Mouse (Mus musculus): ENCODE results near the gene Ercc6.

The Ercc6 gene

GRCm38 (mm10) chr14:32513336-32514032, at the start of gene Ercc6:
Ercc6 (plus strand) TSS chr14:32513521.
- peak; percentile 97 for DNase-seq (ENCODE audit: extremely low spot score, low spot score)

- DNase-seq (ENCODE audit: extremely low spot score, low spot score), result peak; percentile 49
Observed at GRCm38 (mm10) chr14:32464601-32465505, 48.5 kb upstream of the Ercc6 start, which contains the start of gene Slc18a3. Slc18a3 (minus strand) TSS chr14:32464850.

- no peak for DNase-seq (ENCODE audit: extremely low spot score, low spot score)
Observed at GRCm38 (mm10) chr14:32465506-32465870, 47.8 kb upstream of the Ercc6 start.

- no peak for DNase-seq (ENCODE audit: extremely low spot score, low spot score)
Observed at GRCm38 (mm10) chr14:32465889-32466288, 47.4 kb upstream of the Ercc6 start, which contains the start of gene Chat. Chat (minus strand) TSS chr14:32465989.

- DNase-seq (ENCODE audit: extremely low spot score, low spot score), result peak; percentile 58
Observed at GRCm38 (mm10) chr14:32467606-32468005, 45.7 kb upstream of the Ercc6 start.

- peak; percentile 50 for DNase-seq (ENCODE audit: extremely low spot score, low spot score)
Observed at GRCm38 (mm10) chr14:32472996-32473395, 40.3 kb upstream of the Ercc6 start.

GRCm38 (mm10) chr14:32476559-32476958, 36.8 kb upstream of the Ercc6 start:
- no peak for DNase-seq (ENCODE audit: extremely low spot score, low spot score)

GRCm38 (mm10) chr14:32477581-32477980, 35.7 kb upstream of the Ercc6 start:
- DNase-seq (ENCODE audit: extremely low spot score, low spot score), result no peak

GRCm38 (mm10) chr14:32482061-32482460, 31.3 kb upstream of the Ercc6 start:
- no peak for DNase-seq (ENCODE audit: extremely low spot score, low spot score)

- no peak for DNase-seq (ENCODE audit: extremely low spot score, low spot score)
Observed at GRCm38 (mm10) chr14:32492521-32492920, 20.8 kb upstream of the Ercc6 start.

GRCm38 (mm10) chr14:32496115-32496850, 17.0 kb upstream of the Ercc6 start:
- no peak for DNase-seq (ENCODE audit: extremely low spot score, low spot score)

- no peak for DNase-seq (ENCODE audit: extremely low spot score, low spot score)
Observed at GRCm38 (mm10) chr14:32501303-32501702, 12.0 kb upstream of the Ercc6 start.

GRCm38 (mm10) chr14:32502764-32503688, 10.3 kb upstream of the Ercc6 start:
- no peak for DNase-seq (ENCODE audit: extremely low spot score, low spot score)

- no peak for DNase-seq (ENCODE audit: extremely low spot score, low spot score)
Observed at GRCm38 (mm10) chr14:32503897-32504296, 9.4 kb upstream of the Ercc6 start.

GRCm38 (mm10) chr14:32506329-32506728, 7.0 kb upstream of the Ercc6 start:
- no peak for DNase-seq (ENCODE audit: extremely low spot score, low spot score)

- DNase-seq (ENCODE audit: extremely low spot score, low spot score), result no peak
Observed at GRCm38 (mm10) chr14:32507216-32507615, 6.1 kb upstream of the Ercc6 start.

GRCm38 (mm10) chr14:32508105-32508835, 5.1 kb upstream of the Ercc6 start:
- no peak for DNase-seq (ENCODE audit: extremely low spot score, low spot score)

GRCm38 (mm10) chr14:32509443-32509961, 3.8 kb upstream of the Ercc6 start:
- no peak for DNase-seq (ENCODE audit: extremely low spot score, low spot score)

- no peak for DNase-seq (ENCODE audit: extremely low spot score, low spot score)
Observed at GRCm38 (mm10) chr14:32512912-32513311, 409 bp upstream of the Ercc6 start.

GRCm38 (mm10) chr14:32516086-32516485, 2.8 kb downstream of the Ercc6 start:
- no peak for DNase-seq (ENCODE audit: extremely low spot score, low spot score)

Data from neural tube, embryonic 10.5 days (tissue).